Mouse (Mus musculus) thymus, adult 2 months (tissue): ENCODE data around the gene Ubap1l. TPM values are rescaled to one million over a fixed set of nuclear protein-coding genes. Genes with fewer than 3 reads are reported as not detected.
A peak's percentile ranks its signal among the peaks of the same experiment; 100 is the strongest.

ENCODE experiments used
- DNase-seq: peaks from one replicate; pipeline ENCODE4 v3.0.0; 2021
- H3K27ac ChIP-seq: fragments of 200-500 bp; 2 replicates; pipeline ENCODE4 v1.5.1; 2012; ENCODE audit warnings: low read length, control low read depth; ENCODE audit not compliant: control insufficient read depth, insufficient read depth
- H3K27me3 ChIP-seq: fragments of 200-500 bp; 2 replicates; pipeline ENCODE4 v1.6.1; 2012; ENCODE audit warnings: mild to moderate bottlenecking, low read length, moderate library complexity, mixed read lengths; ENCODE audit not compliant: control insufficient read depth, insufficient read depth
- H3K36me3 ChIP-seq: fragments of 200-500 bp; 2 replicates; pipeline ENCODE4 v1.6.1; 2012; ENCODE audit warnings: mild to moderate bottlenecking, low read length, moderate library complexity; ENCODE audit not compliant: control insufficient read depth, insufficient read depth
- H3K4me1 ChIP-seq: fragments of 200-500 bp; replicated peaks from 2 replicates; pipeline ENCODE4 v1.6.1; 2012; ENCODE audit warnings: low read length; ENCODE audit not compliant: control insufficient read depth, insufficient read depth
- H3K4me3 ChIP-seq: fragments of 200-500 bp; 2 replicates; pipeline ENCODE4 v1.5.1; 2012; ENCODE audit warnings: mild to moderate bottlenecking, low read length, control low read depth, moderate library complexity; ENCODE audit not compliant: control insufficient read depth, insufficient read depth
- CTCF ChIP-seq: fragments of 200-500 bp; IDR thresholded peaks from 2 replicates; pipeline ENCODE4 v1.5.1; 2012; ENCODE audit warnings: mild to moderate bottlenecking, control low read depth, low read length, moderate library complexity, borderline replicate concordance; ENCODE audit not compliant: control insufficient read depth, poor library complexity, insufficient read depth; ENCODE audit errors: extremely low read depth
- POLR2A ChIP-seq: fragments of 200-500 bp; IDR thresholded peaks from 2 replicates; pipeline ENCODE4 v1.6.1; 2012; ENCODE audit warnings: mild to moderate bottlenecking, low read length, control low read depth, moderate library complexity; ENCODE audit not compliant: control insufficient read depth, poor library complexity, insufficient read depth; ENCODE audit errors: extremely low read depth
- WGBS: fragments of 180-500 bp; shearing (Covaris S2); methylation state at CpG from one replicate; pipeline ENCODE4 v1.1.7; 2018; 5-methylcytosine and 5-hydroxymethylcytosine counted together
- polyA plus RNA-seq: library from polyadenylated mRNA; depleted of rRNA; stranded (reverse); fragments of >200 nt; gene quantifications from 2 replicates; pipeline ENCODE4 v1.2.3, GENCODE M21; 2012

The Ubap1l gene
- polyA plus RNA-seq, 1 experiment = 0.42 TPM

DNA sequence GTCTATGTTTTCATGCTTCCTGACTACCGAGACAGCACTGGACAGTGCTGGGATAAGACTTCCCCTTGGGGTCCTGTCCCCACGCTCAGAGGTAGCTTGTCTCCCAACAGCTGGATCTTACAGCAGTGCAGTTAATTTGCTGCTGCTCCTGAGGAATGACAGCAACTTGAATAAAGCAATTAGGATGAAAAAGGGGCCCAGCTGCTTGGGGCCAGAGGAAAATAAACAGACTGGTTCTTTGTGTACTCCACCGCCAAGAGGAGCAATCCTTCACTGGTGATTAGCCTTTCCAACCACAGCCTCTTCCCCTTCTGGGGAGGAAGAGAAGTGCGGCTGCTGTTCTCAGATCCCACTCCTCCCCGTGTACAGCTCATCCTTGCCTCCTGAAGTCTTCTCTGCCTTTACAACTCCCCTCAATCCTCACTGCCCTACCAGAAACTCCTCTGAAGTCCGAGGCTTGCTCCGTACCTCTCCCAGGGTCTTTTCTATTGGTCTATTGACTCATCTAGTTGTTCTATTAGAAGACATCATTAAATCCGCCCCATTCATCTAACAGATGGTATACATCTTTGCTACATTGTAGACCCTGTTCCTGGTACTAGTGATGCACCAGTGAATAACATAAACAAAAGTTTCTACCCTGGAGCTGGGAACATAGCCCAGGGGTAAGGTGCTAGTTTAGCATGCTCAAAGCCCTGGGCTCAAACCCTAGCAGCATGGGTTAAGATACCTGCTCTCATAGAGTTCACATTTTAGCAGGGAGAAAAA is 25.7 kb downstream of the Ubap1l start:
- WGBS = 65% methylated on average over 8 of the region's 8 CpGs
- no peaks in the 10 kb centered on the region for H3K36me3 ChIP-seq
- TF ChIP-seq CTCF (no peak), POLR2A (no peak)
- DNase-seq = no peak
- peaks cover 12% of the 10 kb centered on the region for H3K4me1 ChIP-seq
- H3K27me3 ChIP-seq = no peaks in the 10 kb centered on the region; the same call in 1 of the 2 replicates
- H3K27ac ChIP-seq = no peak overlapping the region
- H3K4me3 ChIP-seq = no peak overlapping the region

DNA sequence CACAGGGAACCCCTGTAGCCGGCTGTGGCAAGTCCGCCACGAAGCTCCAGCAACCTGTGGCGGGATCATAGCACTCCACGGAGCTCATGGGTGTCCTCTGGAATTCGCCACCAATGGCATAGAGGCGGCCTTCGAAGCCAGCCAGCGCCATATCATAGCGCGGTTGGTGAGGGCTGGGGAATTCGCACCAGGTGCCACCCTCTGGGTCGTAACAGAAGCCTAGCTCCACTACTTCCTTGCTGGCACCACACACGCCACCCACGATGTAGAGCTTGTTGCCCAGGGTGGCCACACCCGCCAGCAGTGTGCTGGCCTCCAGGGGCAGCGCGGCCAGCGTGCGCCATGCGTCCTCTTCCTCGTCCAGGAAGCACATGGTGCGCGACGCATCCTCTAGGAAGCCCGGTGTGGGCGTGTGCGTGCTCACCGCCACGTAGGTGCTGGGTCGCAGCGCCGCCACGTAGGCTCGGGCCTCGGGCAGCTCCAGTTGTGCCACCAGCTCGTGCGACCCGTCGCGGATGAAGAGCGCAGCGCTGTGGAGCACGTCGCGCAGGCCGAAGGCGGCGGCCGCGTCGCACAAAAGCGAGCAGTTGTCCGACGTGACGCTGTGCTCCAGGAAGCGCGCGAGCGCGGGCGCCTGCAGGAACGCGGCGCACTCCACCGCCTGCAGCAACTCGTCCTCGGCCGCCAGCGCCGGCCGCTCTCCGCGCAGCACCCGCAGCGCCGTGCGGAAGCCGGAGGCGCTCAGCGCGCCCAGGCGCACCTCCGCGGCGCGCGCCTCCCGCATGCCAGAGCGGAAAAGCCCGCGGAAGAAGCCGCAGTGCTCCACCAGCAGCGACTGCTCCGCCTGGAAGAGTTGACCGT is 30.1 kb downstream of the Ubap1l start:
- peak overlapping the region; percentile 23 for H3K4me3 ChIP-seq
- WGBS = 14% methylated on average over 96 of the region's 96 CpGs

DNA sequence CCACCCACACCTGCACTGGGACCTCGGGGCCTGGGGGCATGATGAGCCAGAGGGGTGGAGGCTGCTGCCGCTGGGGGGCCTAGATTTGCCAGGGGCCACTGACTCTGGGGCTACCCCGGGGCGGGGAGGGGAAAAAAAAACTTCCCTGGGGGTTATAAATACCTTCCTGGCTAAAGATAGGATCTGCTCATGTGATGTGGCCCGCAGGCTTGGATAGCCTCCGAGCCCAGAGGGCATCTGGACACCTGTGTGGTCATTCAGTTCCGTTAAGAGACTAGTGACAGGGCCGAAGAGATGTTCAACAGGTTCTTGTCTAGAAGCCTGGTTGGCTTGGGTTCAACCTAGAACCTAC is 30.7 kb downstream of the Ubap1l start, which contains the start of gene Kbtbd13:
TSS of gene Kbtbd13 (minus strand) at position 40 of the 352 bp plus-strand sequence.
- no peak for TF ChIP-seq CTCF
- TF ChIP-seq POLR2A = no peak
- H3K27ac ChIP-seq = no peak within 1 kb of the TSS
- DNase-seq = no peak
- peaks cover 8% of the 10 kb centered on the region for H3K4me1 ChIP-seq
- H3K36me3 ChIP-seq = no peaks in the 10 kb centered on the region
- 44% methylated on average over 8 of the region's 8 CpGs for WGBS
- peak within 1 kb of the TSS; percentile 23 for H3K4me3 ChIP-seq
- H3K27me3 ChIP-seq = no peaks in the 10 kb centered on the region; the same call in 1 of the 2 replicates

More for the DNA sequence above, 30.1 kb downstream of the Ubap1l start:
- TF ChIP-seq CTCF (no peak), POLR2A (no peak)
- Histone ChIP-seq H3K36me3 (no peaks in the 10 kb centered on the region), H3K27ac (no peak overlapping the region), H3K4me1 (peaks cover 8% of the 10 kb centered on the region), H3K27me3 (no peaks in the 10 kb centered on the region; the same call in 1 of the 2 replicates)
- no peak for DNase-seq

DNA sequence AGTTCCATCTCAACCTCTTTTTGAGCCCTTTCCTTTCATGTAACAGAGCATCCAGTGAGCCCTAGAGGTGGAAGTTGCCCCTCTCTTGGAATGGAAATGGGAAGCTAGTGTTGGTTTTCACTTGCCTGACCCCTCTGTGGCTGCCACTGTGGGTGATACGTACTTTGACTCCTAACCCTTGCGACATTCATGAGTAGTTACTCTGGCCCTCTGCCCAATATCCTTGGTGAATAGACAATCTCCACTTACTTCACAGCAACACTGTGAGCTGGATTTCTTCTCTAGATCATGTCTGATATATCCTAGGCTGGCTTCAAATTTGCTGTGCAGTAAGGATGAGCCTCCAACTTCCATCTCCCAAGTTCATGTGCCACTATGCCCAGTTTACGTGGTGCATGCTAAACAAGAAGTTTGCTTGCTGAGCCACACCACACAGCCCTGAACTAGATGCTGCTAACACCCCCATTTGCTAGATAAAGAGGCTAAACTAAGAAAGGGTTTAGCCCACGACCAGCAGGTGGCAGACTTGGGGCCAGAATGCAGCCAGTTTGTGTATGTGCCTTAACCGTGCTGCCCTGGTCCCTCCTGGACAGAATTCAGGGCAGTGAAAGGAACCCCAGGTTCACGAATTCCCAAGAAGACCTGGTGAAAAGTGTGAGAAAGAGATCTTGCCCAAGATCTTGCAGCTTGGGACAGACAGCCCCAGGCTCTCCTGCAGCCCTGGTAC is 32.0 kb downstream of the Ubap1l start:
- Histone ChIP-seq H3K27me3 (no peaks in the 10 kb centered on the region; the same call in 1 of the 2 replicates), H3K27ac (no peak overlapping the region), H3K4me1 (peaks cover 8% of the 10 kb centered on the region), H3K4me3 (no peak overlapping the region), H3K36me3 (no peaks in the 10 kb centered on the region)
- peak; percentile 57 for DNase-seq
- WGBS = 29% methylated on average over 6 of the region's 6 CpGs
- TF ChIP-seq POLR2A = no peak
- peak; percentile 63; the same call in 1 of the 2 replicates for TF ChIP-seq CTCF

DNA sequence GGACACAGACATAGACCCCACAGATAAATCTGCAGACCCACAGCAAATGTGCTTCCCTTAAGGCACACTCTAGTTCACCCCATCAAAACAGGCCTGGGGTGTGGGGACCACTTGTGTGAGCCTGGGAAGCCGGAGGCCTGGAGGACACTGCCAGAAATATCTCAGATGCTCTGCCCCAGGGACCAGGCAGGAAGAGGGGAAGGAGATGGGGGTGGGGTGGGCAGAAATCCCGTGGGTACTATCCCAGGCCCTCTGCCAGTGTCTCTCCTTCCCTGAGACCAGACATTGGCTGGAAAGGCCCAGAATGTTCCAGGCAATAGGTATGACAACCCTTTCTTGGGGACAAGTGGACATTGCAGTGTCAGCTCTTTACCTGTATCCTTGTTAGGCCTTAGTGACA is 32.8 kb downstream of the Ubap1l start:
- H3K27ac ChIP-seq = no peak overlapping the region

DNA sequence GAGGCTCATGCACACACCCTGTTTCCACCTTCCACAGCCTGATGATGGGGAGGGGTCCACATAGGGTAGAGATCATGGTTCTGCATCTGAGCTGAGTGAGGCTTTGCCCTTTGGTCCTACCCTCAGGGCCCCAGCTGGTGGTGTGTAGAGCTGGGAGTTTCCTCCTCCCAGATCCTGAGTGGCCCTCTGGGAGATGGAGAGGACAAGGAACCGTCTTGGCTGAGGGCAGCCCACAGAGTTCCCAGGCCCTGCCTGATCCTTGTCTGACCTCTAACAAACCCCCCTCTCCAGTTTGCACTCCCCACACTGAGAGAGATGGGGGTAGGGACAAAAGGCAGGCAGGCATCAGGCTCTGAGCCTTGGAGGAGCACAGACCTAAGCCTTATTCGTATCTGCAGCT is 33.5 kb downstream of the Ubap1l start:
- Histone ChIP-seq H3K4me3 (no peak overlapping the region), H3K27me3 (no peaks in the 10 kb centered on the region; the same call in 1 of the 2 replicates), H3K27ac (no peak overlapping the region)

More for the DNA sequence above, 32.8 kb downstream of the Ubap1l start:
- TF ChIP-seq POLR2A (no peak), CTCF (no peak)
- no peak overlapping the region for H3K4me3 ChIP-seq
- WGBS = 59% methylated on average over 2 of the region's 2 CpGs
- no peak for DNase-seq
- H3K27me3 ChIP-seq = no peaks in the 10 kb centered on the region; the same call in 1 of the 2 replicates
- H3K36me3 ChIP-seq = no peaks in the 10 kb centered on the region
- H3K4me1 ChIP-seq = peaks cover 15% of the 10 kb centered on the region

More for the DNA sequence above, 33.5 kb downstream of the Ubap1l start:
- H3K4me1 ChIP-seq = peaks cover 17% of the 10 kb centered on the region
- TF ChIP-seq CTCF (no peak), POLR2A (no peak)
- no peak for DNase-seq
- no peaks in the 10 kb centered on the region for H3K36me3 ChIP-seq
- 85% methylated on average over 2 of the region's 2 CpGs for WGBS
